Mouse (Mus musculus) midbrain, embryonic 16.5 days (tissue): Measurements from ENCODE around the gene Fut7. TPM values are rescaled to one million over a fixed set of nuclear protein-coding genes. Genes with fewer than 3 reads are reported as not detected.

Experiments used
- ATAC-seq: fragments of 200-750 bp; cut with Nextera tagmentation; 2 replicates; pipeline ENCODE4 v1.8.0; 2017; ENCODE audit warnings: moderate TSS enrichment
- H3K27ac ChIP-seq: fragments of 300-500 bp; sonication (generic); 2 replicates; pipeline ENCODE4 v1.5.1; 2014; ENCODE audit warnings: mild to moderate bottlenecking, low read length, mixed read lengths
- H3K27me3 ChIP-seq: fragments of 300-500 bp; sonication (generic); 2 replicates; pipeline ENCODE4 v1.6.1; 2014; ENCODE audit warnings: low read depth, low read length, mixed read lengths; ENCODE audit not compliant: control insufficient read depth, insufficient read depth
- H3K36me3 ChIP-seq: fragments of 300-500 bp; sonication (generic); 2 replicates; pipeline ENCODE4 v1.6.1; 2014; ENCODE audit warnings: mild to moderate bottlenecking, low read length, moderate library complexity, mixed read lengths; ENCODE audit not compliant: control insufficient read depth, insufficient read depth
- H3K4me1 ChIP-seq: fragments of 300-500 bp; sonication (generic); 2 replicates; pipeline ENCODE4 v1.6.1; 2014; ENCODE audit warnings: mild to moderate bottlenecking, low read length, mixed read lengths; ENCODE audit not compliant: control insufficient read depth, insufficient read depth
- H3K4me2 ChIP-seq: fragments of 300-500 bp; sonication (generic); 2 replicates; pipeline ENCODE4 v1.6.1; 2014; ENCODE audit warnings: mild to moderate bottlenecking, low read length, mixed read lengths
- H3K4me3 ChIP-seq: fragments of 300-500 bp; sonication (generic); 2 replicates; pipeline ENCODE4 v1.5.1; 2014; ENCODE audit warnings: low read depth, mild to moderate bottlenecking, low read length, moderate library complexity, mixed read lengths
- H3K9ac ChIP-seq: fragments of 300-500 bp; sonication (generic); 2 replicates; pipeline ENCODE4 v1.6.1; 2014; ENCODE audit warnings: low read depth, low read length, mixed read lengths
- H3K9me3 ChIP-seq: fragments of 300-500 bp; sonication (generic); replicated peaks from 2 replicates; pipeline ENCODE4 v1.6.1; 2014; ENCODE audit warnings: mild to moderate bottlenecking, low read length, mixed read lengths; ENCODE audit not compliant: control insufficient read depth, poor library complexity, severe bottlenecking
- WGBS: fragments of 180-500 bp; shearing (Covaris S2); extraction: QIAGEN DNeasy Blood & Tissue Kit; methylation state at CpG from one replicate; pipeline ENCODE4 v1.1.7; 2014; 5-methylcytosine and 5-hydroxymethylcytosine counted together
- polyA plus RNA-seq: library from polyadenylated mRNA; unstranded; fragments of >200 nt; fragmentation: Nextera tagmentation; extraction: Ambion mirVana; gene quantifications from 2 replicates; pipeline ENCODE4 v1.2.1, GENCODE M21; 2015

Fut7 gene
- polyA plus RNA-seq, 1 experiment from 2014 or later, result 0.09 TPM

DNA sequence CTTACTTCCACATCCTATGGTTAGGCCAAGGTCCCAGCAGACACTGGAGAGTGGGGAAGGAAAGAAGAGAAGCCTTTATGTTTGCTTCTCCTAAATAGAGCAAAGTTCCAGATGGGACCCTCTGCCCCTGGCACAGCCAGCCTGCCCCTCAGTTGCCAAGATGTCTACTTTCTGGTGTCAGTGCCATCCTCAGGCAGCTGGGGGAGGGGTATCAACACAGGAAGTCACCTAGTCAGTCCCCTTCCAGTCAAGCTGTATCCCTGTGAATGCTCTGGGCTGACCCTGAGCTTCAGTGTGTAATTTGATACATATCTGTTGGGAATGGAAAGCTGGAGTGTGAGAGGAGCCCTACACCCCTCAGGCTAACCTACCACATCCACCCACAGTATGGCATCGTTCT lies 26.1 kb upstream of the Fut7 start:
- ATAC-seq, result no peak
- H3K4me2 ChIP-seq, result no peak overlapping the region
- H3K9ac ChIP-seq, result no peak overlapping the region
- H3K9me3 ChIP-seq, result no peaks in the 10 kb centered on the region
- H3K27ac ChIP-seq, result no peak overlapping the region
- peaks cover 7% of the 10 kb centered on the region; the same call in 1 of the 2 replicates for H3K4me1 ChIP-seq
- H3K36me3 ChIP-seq, result no peaks in the 10 kb centered on the region
- H3K27me3 ChIP-seq, result peaks cover 57% of the 10 kb centered on the region
- WGBS, result 62% methylated on average over 1 of the region's 1 CpGs
- H3K4me3 ChIP-seq, result no peak overlapping the region

DNA sequence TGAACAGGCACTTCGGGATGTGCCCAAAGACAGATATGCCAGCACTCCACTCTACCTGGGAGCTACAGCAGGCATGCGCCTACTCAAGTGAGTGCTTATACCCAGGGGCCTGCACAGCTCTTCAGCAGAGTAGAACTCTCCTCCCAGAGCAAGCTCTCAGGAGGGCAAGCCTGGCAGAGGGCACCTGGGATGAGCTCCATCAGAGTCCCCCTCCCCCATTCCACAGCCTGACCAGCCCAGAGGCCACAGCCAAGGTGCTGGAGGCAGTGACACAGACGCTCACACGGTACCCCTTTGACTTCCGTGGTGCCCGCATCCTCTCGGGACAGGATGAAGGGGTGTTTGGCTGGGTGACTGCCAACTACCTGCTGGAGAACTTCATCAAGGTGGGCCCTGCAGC lies 25.0 kb upstream of the Fut7 start:
- 96% methylated on average over 7 of the region's 7 CpGs for WGBS
- Histone ChIP-seq H3K9ac (no peak overlapping the region), H3K4me3 (no peak overlapping the region), H3K4me2 (no peak overlapping the region), H3K4me1 (peaks cover 7% of the 10 kb centered on the region; the same call in 1 of the 2 replicates), H3K27me3 (peaks cover 57% of the 10 kb centered on the region), H3K36me3 (no peaks in the 10 kb centered on the region), H3K9me3 (no peaks in the 10 kb centered on the region), H3K27ac (no peak overlapping the region)
- ATAC-seq, result no peak

DNA sequence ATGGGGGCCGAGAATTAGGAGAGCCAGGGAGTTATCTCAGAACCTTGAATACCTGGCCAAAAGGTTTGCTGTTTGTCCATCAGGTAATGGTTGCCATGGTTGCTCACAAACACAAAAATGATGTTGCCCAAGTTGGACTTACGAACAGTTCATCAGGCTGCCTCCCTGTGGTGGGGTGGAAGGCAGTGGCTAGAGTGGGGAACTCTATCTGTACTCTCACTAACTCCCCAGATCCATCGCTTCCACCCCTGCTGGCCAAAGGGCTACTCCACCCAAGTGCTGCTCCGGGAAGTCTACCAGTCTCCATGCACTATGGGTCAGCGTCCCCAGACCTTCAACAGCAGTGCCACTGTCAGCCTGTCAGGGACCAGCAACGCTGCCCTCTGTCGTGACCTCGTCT lies 24.0 kb upstream of the Fut7 start, which contains the start of gene Npdc1:
TSS of gene Npdc1 (plus strand) at position 301 of the 400 bp plus-strand sequence.
- Histone ChIP-seq H3K36me3 (no peaks in the 10 kb centered on the region), H3K27ac (no peak within 1 kb of the TSS), H3K9ac (no peak within 1 kb of the TSS), H3K4me1 (peaks cover 10% of the 10 kb centered on the region), H3K27me3 (peaks cover 57% of the 10 kb centered on the region), H3K4me2 (peak within 1 kb of the TSS; percentile 68), H3K9me3 (no peaks in the 10 kb centered on the region), H3K4me3 (no peak within 1 kb of the TSS)
- no peak for ATAC-seq
- 68% methylated on average over 8 of the region's 8 CpGs for WGBS

DNA sequence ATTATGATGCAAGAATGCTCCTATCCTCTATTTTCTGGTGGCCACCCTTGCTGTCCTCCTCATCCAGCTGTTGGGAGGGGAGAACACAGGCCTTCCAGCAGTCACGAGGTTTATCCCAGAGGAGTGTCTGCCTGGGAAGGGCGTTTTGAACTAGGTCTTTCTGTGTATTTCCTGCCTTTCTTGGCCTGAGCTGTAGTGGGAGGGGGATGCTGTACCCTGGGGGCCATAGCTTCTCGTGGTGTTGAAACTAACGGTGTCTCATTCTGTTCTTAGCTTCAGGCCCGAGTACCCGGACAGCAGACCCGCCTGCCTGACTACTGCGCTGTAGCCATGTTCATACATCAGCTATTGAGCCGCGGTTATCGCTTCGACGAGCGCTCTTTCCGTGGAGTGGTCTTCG lies 22.8 kb upstream of the Fut7 start:
- WGBS, result 19% methylated on average over 16 of the region's 16 CpGs
- H3K4me2 ChIP-seq, result peak overlapping the region; percentile 68
- H3K4me1 ChIP-seq, result peaks cover 23% of the 10 kb centered on the region
- H3K4me3 ChIP-seq, result peak overlapping the region; percentile 36
- no peaks in the 10 kb centered on the region for H3K36me3 ChIP-seq
- no peak for ATAC-seq
- H3K9ac ChIP-seq, result peak overlapping the region; percentile 63
- H3K27me3 ChIP-seq, result peaks cover 47% of the 10 kb centered on the region
- no peak overlapping the region for H3K27ac ChIP-seq
- no peaks in the 10 kb centered on the region for H3K9me3 ChIP-seq

DNA sequence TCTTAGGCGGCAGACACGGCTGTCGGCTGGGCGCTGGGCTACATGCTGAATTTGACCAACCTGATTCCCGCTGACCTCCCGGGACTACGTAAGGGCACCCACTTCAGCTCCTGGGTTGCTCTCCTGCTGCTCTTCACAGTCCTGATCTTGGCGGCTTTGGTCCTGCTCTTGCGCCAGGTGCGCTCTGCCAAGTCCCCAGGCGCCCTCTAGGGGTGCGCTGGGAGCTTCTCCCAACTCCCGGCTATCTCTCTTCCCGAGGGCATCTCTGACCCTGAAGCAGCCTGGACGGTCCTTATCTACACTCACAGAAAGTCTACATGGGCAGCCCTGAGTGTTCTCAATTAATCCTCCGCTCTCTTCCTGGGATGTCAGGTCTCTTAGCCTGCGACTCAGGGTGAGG lies 22.3 kb upstream of the Fut7 start:
- H3K4me2 ChIP-seq, result peak overlapping the region; percentile 68
- H3K36me3 ChIP-seq, result no peaks in the 10 kb centered on the region
- no peak for ATAC-seq
- no peak overlapping the region for H3K27ac ChIP-seq
- H3K9ac ChIP-seq, result peak overlapping the region; percentile 63
- 3% methylated on average over 17 of the region's 17 CpGs for WGBS
- H3K9me3 ChIP-seq, result no peaks in the 10 kb centered on the region
- peaks cover 42% of the 10 kb centered on the region for H3K27me3 ChIP-seq
- peak overlapping the region; percentile 36 for H3K4me3 ChIP-seq
- peaks cover 27% of the 10 kb centered on the region for H3K4me1 ChIP-seq

DNA sequence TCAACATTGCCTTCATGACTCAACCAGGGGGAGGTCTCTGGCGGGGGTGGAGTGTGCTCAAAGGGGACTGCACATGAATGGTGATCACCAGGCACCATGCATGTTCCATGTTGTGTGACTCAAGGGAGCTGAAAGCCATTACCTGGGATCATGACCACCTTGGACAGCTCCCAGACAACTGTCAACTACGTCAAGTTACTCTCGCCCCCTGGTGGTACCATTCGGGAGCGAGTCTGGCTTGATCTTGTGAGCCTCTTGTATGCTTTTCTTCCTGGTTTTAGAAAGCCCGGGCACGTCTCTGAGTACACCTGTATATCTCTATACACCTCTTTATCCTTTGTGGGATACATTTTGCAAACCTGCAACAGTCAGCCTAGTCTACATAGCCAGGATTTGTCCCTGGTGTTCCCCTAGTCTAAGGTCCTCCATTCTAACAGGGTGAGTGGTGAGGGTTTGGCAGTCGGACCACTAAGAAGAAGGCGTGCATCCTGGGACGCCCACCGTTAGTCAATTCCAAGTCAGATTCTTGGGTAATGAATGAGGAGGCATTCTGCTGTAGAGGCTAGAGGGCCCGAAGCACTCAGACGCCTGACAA lies 20.6 kb upstream of the Fut7 start:
- under 1% methylated on average over 13 of the region's 13 CpGs for WGBS
- Histone ChIP-seq H3K27ac (peak overlapping the region; percentile 90), H3K9me3 (no peaks in the 10 kb centered on the region), H3K4me1 (peaks cover 25% of the 10 kb centered on the region), H3K4me3 (peak overlapping the region; percentile 93), H3K9ac (peak overlapping the region; percentile 100), H3K27me3 (peaks cover 27% of the 10 kb centered on the region), H3K36me3 (peaks cover 5% of the 10 kb centered on the region; the same call in 1 of the 2 replicates), H3K4me2 (peak overlapping the region; percentile 90)
- ATAC-seq, result peak; percentile 66

DNA sequence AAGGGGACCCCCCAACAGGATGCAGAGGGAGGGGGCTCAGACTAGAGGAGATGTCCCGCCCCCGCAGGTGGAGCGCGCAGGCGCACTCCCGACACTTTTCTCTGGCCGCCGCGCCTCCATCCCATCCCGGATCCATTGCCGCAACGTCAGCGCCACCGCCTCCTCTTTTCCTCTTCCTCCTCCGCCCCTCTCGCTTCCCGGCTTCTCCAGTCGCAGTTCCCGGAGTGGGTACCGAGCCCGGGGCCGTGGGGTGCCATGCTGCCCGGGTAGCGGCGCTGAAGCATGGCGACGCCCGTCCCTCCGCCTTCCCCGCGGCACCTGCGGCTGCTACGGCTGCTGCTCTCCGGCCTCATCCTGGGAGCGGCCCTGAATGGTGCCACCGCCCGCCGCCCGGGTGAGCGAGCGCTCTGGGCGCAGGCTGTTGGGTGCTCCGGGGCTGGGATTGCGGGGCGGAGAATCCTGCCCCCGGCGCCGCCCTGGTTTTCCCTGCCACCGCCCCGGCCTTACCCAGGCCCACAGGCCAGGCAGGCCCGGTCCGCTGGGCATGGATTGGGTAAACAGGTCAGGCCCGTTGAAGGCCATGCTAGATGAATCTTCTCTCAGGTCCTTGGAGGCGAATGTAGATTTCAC lies 20.0 kb upstream of the Fut7 start:
- ATAC-seq, result peak; percentile 85
- H3K27me3 ChIP-seq, result peaks cover 22% of the 10 kb centered on the region
- H3K27ac ChIP-seq, result peak overlapping the region; percentile 90
- 1% methylated on average over 51 of the region's 54 CpGs for WGBS
- H3K9me3 ChIP-seq, result no peaks in the 10 kb centered on the region
- H3K4me3 ChIP-seq, result peak overlapping the region; percentile 93
- H3K4me2 ChIP-seq, result peak overlapping the region; percentile 90
- H3K4me1 ChIP-seq, result peaks cover 25% of the 10 kb centered on the region
- H3K9ac ChIP-seq, result peak overlapping the region; percentile 100
- H3K36me3 ChIP-seq, result peaks cover 11% of the 10 kb centered on the region

DNA sequence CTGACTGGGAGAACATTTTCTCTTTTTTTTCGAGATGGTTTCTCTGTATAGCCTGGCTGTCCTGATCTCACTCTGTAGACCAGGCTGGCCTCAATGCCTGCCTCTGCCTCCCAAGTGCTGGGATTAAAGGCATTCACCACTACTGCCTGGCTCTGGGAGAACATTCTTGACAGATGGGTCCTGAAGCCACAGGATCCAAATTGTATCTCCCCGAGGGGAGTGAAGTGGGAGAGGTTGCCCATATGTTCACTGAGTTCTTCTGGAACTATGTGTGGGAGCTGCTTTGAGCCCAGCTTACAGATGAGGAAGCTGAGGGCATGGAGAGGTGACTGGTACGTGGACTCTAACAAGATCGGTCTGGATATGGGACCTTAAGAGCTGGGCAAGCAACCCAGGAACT lies 19.1 kb upstream of the Fut7 start:
- peak overlapping the region; percentile 90 for H3K4me2 ChIP-seq
- no peak for ATAC-seq
- 93% methylated on average over 4 of the region's 4 CpGs for WGBS
- H3K36me3 ChIP-seq, result peaks cover 19% of the 10 kb centered on the region
- H3K9me3 ChIP-seq, result no peaks in the 10 kb centered on the region
- H3K27me3 ChIP-seq, result peaks cover 13% of the 10 kb centered on the region
- peak overlapping the region; percentile 90; the same call in 1 of the 2 replicates for H3K27ac ChIP-seq
- H3K9ac ChIP-seq, result peak overlapping the region; percentile 100
- peaks cover 25% of the 10 kb centered on the region for H3K4me1 ChIP-seq
- H3K4me3 ChIP-seq, result peak overlapping the region; percentile 93

DNA sequence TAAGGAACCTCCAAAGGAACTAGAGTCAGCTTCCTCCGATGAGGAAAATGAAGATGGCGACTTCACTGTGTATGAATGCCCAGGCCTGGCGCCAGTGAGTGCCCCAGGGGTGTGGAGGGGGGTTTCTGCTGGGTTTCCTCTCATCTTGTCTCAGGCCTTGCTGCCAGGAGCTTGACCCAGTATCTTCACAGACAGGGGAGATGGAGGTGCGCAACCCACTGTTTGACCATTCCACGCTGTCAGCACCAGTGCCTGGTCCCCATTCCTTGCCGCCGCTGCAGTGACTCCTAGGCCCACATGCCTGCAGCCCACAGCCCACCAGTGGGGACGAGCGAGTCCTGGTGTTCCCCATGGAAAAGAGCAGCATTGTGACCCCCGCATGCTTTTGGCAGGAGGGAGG lies 14.2 kb upstream of the Fut7 start:
- Histone ChIP-seq H3K27me3 (no peaks in the 10 kb centered on the region), H3K4me3 (no peak overlapping the region), H3K4me1 (peaks cover 22% of the 10 kb centered on the region), H3K9ac (no peak overlapping the region), H3K36me3 (peaks cover 29% of the 10 kb centered on the region), H3K9me3 (no peaks in the 10 kb centered on the region), H3K4me2 (no peak overlapping the region), H3K27ac (no peak overlapping the region)
- WGBS, result 88% methylated on average over 10 of the region's 10 CpGs
- no peak for ATAC-seq
